Mouse (Mus musculus): Measurements from ENCODE around the gene Ube2d3.
"Not testable (repeated sequence)": the region's sequence is repeated elsewhere in the genome, so short reads cannot be mapped to it uniquely, and the experiment has no call there.

Ube2d3 gene

GRCm38 (mm10) chr3:135438913-135439531 is 1.1 kb downstream of the Ube2d3 start:
- DNase-seq, result peak; percentile 89

- DNase-seq, result no peak
These were observed 1.7 kb downstream of the Ube2d3 start for GRCm38 (mm10) chr3:135439651-135440050.

GRCm38 (mm10) chr3:135440221-135440620 is 2.3 kb downstream of the Ube2d3 start:
- DNase-seq, result peak; percentile 37

GRCm38 (mm10) chr3:135440621-135441020 is 2.7 kb downstream of the Ube2d3 start:
- DNase-seq, result no peak

GRCm38 (mm10) chr3:135444930-135445329 is 7.0 kb downstream of the Ube2d3 start:
- no peak for DNase-seq

- DNase-seq, result no peak
These were observed 21.0 kb downstream of the Ube2d3 start for GRCm38 (mm10) chr3:135458981-135459380.

GRCm38 (mm10) chr3:135468402-135468801 is 30.5 kb downstream of the Ube2d3 start:
- no peak for DNase-seq

GRCm38 (mm10) chr3:135469146-135469545 is 31.2 kb downstream of the Ube2d3 start:
- DNase-seq, result no peak

GRCm38 (mm10) chr3:135469974-135470373 is 32.0 kb downstream of the Ube2d3 start:
- peak; percentile 71 for DNase-seq

- DNase-seq, result no peak
These were observed 32.9 kb downstream of the Ube2d3 start for GRCm38 (mm10) chr3:135470823-135471222.

- no peak for DNase-seq
These were observed 37.1 kb downstream of the Ube2d3 start for GRCm38 (mm10) chr3:135475025-135475424.

- DNase-seq, result no peak
These were observed 38.3 kb downstream of the Ube2d3 start for GRCm38 (mm10) chr3:135476286-135476685.

GRCm38 (mm10) chr3:135476977-135477376 is 39.0 kb downstream of the Ube2d3 start:
- no peak for DNase-seq

- DNase-seq, result not testable (repeated sequence)
These were observed 41.1 kb downstream of the Ube2d3 start for GRCm38 (mm10) chr3:135479090-135479489.

GRCm38 (mm10) chr3:135480767-135481166 is 42.8 kb downstream of the Ube2d3 start:
- DNase-seq, result no peak

GRCm38 (mm10) chr3:135481608-135482007 is 43.7 kb downstream of the Ube2d3 start:
- no peak for DNase-seq

- not testable (repeated sequence) for DNase-seq
These were observed 46.7 kb downstream of the Ube2d3 start for GRCm38 (mm10) chr3:135484650-135485049.

- DNase-seq, result peak; percentile 83
These were observed 47.4 kb downstream of the Ube2d3 start, which contains the start of gene Manba for GRCm38 (mm10) chr3:135485128-135485899. Manba (plus strand) TSS chr3:135485611.

GRCm38 (mm10) chr3:135485900-135486241 is 47.9 kb downstream of the Ube2d3 start:
- DNase-seq, result no peak

GRCm38 (mm10) chr3:135486351-135486750 is 48.4 kb downstream of the Ube2d3 start:
- no peak for DNase-seq

GRCm38 (mm10) chr3:135487803-135488202 is 49.9 kb downstream of the Ube2d3 start:
- DNase-seq, result no peak

- DNase-seq, result no peak
These were observed 52.0 kb downstream of the Ube2d3 start for GRCm38 (mm10) chr3:135489865-135490520.

- DNase-seq, result no peak
These were observed 53.2 kb downstream of the Ube2d3 start for GRCm38 (mm10) chr3:135491102-135491501.

GRCm38 (mm10) chr3:135493320-135493719 is 55.4 kb downstream of the Ube2d3 start:
- DNase-seq, result not testable (repeated sequence)
